Mouse (Mus musculus) neural tube, embryonic 14.5 days (tissue): Measurements from ENCODE around the gene Ifih1. TPM values are rescaled to one million over a fixed set of nuclear protein-coding genes. Genes with fewer than 3 reads are reported as not detected.

Experiments used
- ATAC-seq: fragments of 200-750 bp; cut with Nextera tagmentation; 2 replicates; pipeline ENCODE4 v1.8.0; 2017; ENCODE audit warnings: low read depth, mild to moderate bottlenecking, moderate TSS enrichment, moderate library complexity
- H3K27ac ChIP-seq: fragments of 300-500 bp; sonication (generic); 2 replicates; pipeline ENCODE4 v1.5.1; 2014; ENCODE audit warnings: low read depth, mild to moderate bottlenecking, control low read depth, low read length, moderate library complexity, mixed read lengths
- H3K27me3 ChIP-seq: fragments of 300-500 bp; sonication (generic); 2 replicates; pipeline ENCODE4 v1.6.1; 2014; ENCODE audit warnings: low read length; ENCODE audit not compliant: control insufficient read depth, insufficient read depth
- H3K36me3 ChIP-seq: fragments of 300-500 bp; sonication (generic); 2 replicates; pipeline ENCODE4 v1.6.1; 2014; ENCODE audit warnings: low read length, mixed read lengths; ENCODE audit not compliant: control insufficient read depth, insufficient read depth
- H3K4me1 ChIP-seq: fragments of 300-500 bp; sonication (generic); 2 replicates; pipeline ENCODE4 v1.6.1; 2014; ENCODE audit warnings: low read length; ENCODE audit not compliant: control insufficient read depth, insufficient read depth
- H3K4me2 ChIP-seq: fragments of 300-500 bp; sonication (generic); 2 replicates; pipeline ENCODE4 v1.6.1; 2014; ENCODE audit warnings: mild to moderate bottlenecking, low read depth, low read length, control low read depth
- H3K4me3 ChIP-seq: fragments of 300-500 bp; sonication (generic); 2 replicates; pipeline ENCODE4 v1.5.1; 2014; ENCODE audit warnings: low read depth, low read length, control low read depth, mixed read lengths
- H3K9ac ChIP-seq: fragments of 300-500 bp; sonication (generic); replicated peaks from 2 replicates; pipeline ENCODE4 v1.6.1; 2014; ENCODE audit warnings: low read depth, mild to moderate bottlenecking, control low read depth, low read length, mixed read lengths
- H3K9me3 ChIP-seq: fragments of 300-500 bp; sonication (generic); 2 replicates; pipeline ENCODE4 v1.6.1; 2016; ENCODE audit warnings: low read length; ENCODE audit not compliant: control insufficient read depth
- WGBS: fragments of 180-500 bp; shearing (Covaris S2); extraction: QIAGEN DNeasy Blood & Tissue Kit; methylation state at CpG from one replicate; pipeline ENCODE4 v1.1.7; 2014; 5-methylcytosine and 5-hydroxymethylcytosine counted together
- polyA plus RNA-seq: library from polyadenylated mRNA; unstranded; fragments of >200 nt; fragmentation: Nextera tagmentation; extraction: Ambion mirVana; gene quantifications from 2 replicates; pipeline ENCODE4 v1.2.1, GENCODE M21; 2014

The Ifih1 gene
- polyA plus RNA-seq, 1 experiment from 2014 or later, result 0.47 TPM

GRCm38 (mm10) chr2:62645475-62645874 lies 580 bp downstream of the Ifih1 start:
- Histone ChIP-seq H3K27ac (no peak overlapping the region), H3K27me3 (no peaks in the 10 kb centered on the region), H3K4me1 (no peaks in the 10 kb centered on the region), H3K4me2 (peak overlapping the region; percentile 65), H3K4me3 (peak overlapping the region; percentile 39), H3K9ac (peak overlapping the region; percentile 33; the same call in 1 of the 2 replicates), H3K9me3 (no peaks in the 10 kb centered on the region), H3K36me3 (no peaks in the 10 kb centered on the region)
- 37% methylated on average over 12 of the region's 12 CpGs for WGBS
- peak; percentile 44; the same call in 1 of the 2 replicates for ATAC-seq

DNA sequence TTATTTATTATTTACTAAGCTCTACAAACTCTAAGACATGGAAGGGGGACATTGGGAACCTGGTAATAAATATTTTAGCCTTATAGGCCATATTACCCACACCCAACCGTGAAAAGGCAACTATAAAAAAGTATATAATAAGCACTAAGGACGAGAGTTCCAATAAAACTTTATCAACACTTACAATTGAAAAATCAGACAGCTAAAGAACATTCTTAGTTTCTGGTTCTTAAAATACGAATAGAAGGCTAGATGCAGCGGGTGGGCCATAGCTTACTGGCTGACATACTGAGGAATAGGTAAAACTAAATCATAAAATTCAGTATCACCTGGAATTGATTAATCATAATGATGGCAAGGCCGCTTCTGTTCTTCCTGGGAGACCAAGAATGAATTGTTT lies 1.2 kb downstream of the Ifih1 start:
- Histone ChIP-seq H3K27ac (no peak overlapping the region), H3K4me2 (no peak overlapping the region), H3K4me3 (no peak overlapping the region), H3K4me1 (no peaks in the 10 kb centered on the region), H3K27me3 (no peaks in the 10 kb centered on the region), H3K36me3 (no peaks in the 10 kb centered on the region), H3K9me3 (no peaks in the 10 kb centered on the region), H3K9ac (no peak overlapping the region)
- ATAC-seq, result no peak
- WGBS, result 95% methylated on average over 5 of the region's 5 CpGs

- Histone ChIP-seq H3K27me3 (no peaks in the 10 kb centered on the region), H3K9ac (no peak overlapping the region), H3K4me1 (no peaks in the 10 kb centered on the region), H3K4me3 (no peak overlapping the region), H3K9me3 (no peaks in the 10 kb centered on the region), H3K4me2 (0 out of 2 replicates have a peak overlapping the region, but pooled peaks have one; percentile 16), H3K36me3 (no peaks in the 10 kb centered on the region), H3K27ac (no peak overlapping the region)
- WGBS, result 43% methylated on average over 21 of the region's 21 CpGs
- peak; percentile 48; the same call in 1 of the 2 replicates for ATAC-seq
Measured at GRCm38 (mm10) chr2:62643405-62644305, 2.4 kb downstream of the Ifih1 start.

DNA sequence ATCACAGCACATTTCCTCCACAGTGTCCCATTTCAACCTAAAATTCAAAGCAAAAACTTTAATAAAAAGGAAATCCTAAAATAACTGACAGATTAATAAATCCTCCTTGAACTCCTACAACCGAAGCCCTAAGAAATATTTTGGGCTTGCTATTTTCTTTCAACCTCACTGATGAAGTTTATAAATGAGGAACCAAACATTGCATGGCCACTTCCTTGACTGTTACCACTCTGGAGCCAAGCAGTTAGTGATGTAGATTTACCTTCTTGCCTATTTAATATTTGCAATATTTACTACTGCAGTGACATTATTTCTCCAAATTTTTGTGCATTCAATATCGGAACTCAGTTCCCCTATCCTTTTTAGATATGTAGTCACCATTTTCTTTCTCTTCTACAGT lies 6.2 kb downstream of the Ifih1 start:
- no peaks in the 10 kb centered on the region for H3K4me1 ChIP-seq
- no peaks in the 10 kb centered on the region for H3K36me3 ChIP-seq
- no peak overlapping the region for H3K27ac ChIP-seq
- no peak overlapping the region for H3K9ac ChIP-seq
- WGBS, result 87% methylated on average over 2 of the region's 2 CpGs
- H3K9me3 ChIP-seq, result no peaks in the 10 kb centered on the region
- ATAC-seq, result no peak
- no peaks in the 10 kb centered on the region for H3K27me3 ChIP-seq
- H3K4me2 ChIP-seq, result no peak overlapping the region
- H3K4me3 ChIP-seq, result no peak overlapping the region

- H3K27ac ChIP-seq, result no peak overlapping the region
- H3K4me2 ChIP-seq, result no peak overlapping the region
- WGBS, result 23% methylated on average over 6 of the region's 6 CpGs
- no peak overlapping the region for H3K4me3 ChIP-seq
- H3K9me3 ChIP-seq, result no peaks in the 10 kb centered on the region
- H3K4me1 ChIP-seq, result no peaks in the 10 kb centered on the region
- no peaks in the 10 kb centered on the region for H3K27me3 ChIP-seq
- no peak overlapping the region for H3K9ac ChIP-seq
- H3K36me3 ChIP-seq, result no peaks in the 10 kb centered on the region
- peak; percentile 44; the same call in 1 of the 2 replicates for ATAC-seq
Measured at GRCm38 (mm10) chr2:62630446-62630845, 15.6 kb downstream of the Ifih1 start.

- H3K27me3 ChIP-seq, result no peaks in the 10 kb centered on the region
- no peak for ATAC-seq
- H3K4me2 ChIP-seq, result no peak overlapping the region
- no peak overlapping the region for H3K9ac ChIP-seq
- H3K27ac ChIP-seq, result no peak overlapping the region
- no peaks in the 10 kb centered on the region for H3K4me1 ChIP-seq
- no peaks in the 10 kb centered on the region for H3K9me3 ChIP-seq
- 94% methylated on average over 5 of the region's 5 CpGs for WGBS
- H3K36me3 ChIP-seq, result no peaks in the 10 kb centered on the region
- no peak overlapping the region for H3K4me3 ChIP-seq
Measured at GRCm38 (mm10) chr2:62628356-62628755, 17.7 kb downstream of the Ifih1 start.

- Histone ChIP-seq H3K4me2 (no peak overlapping the region), H3K27me3 (no peaks in the 10 kb centered on the region), H3K9me3 (no peaks in the 10 kb centered on the region), H3K4me3 (no peak overlapping the region), H3K36me3 (no peaks in the 10 kb centered on the region), H3K27ac (no peak overlapping the region), H3K9ac (no peak overlapping the region), H3K4me1 (no peaks in the 10 kb centered on the region)
- ATAC-seq, result no peak
- 11% methylated on average over 5 of the region's 5 CpGs for WGBS
Measured at GRCm38 (mm10) chr2:62627728-62628127, 18.3 kb downstream of the Ifih1 start.

GRCm38 (mm10) chr2:62623024-62623441 lies 23.0 kb downstream of the Ifih1 start:
- Histone ChIP-seq H3K27ac (no peak overlapping the region), H3K9ac (no peak overlapping the region), H3K27me3 (no peaks in the 10 kb centered on the region), H3K4me3 (no peak overlapping the region), H3K4me2 (no peak overlapping the region), H3K4me1 (no peaks in the 10 kb centered on the region), H3K36me3 (no peaks in the 10 kb centered on the region), H3K9me3 (no peaks in the 10 kb centered on the region)
- 86% methylated on average over 8 of the region's 8 CpGs for WGBS
- no peak for ATAC-seq

DNA sequence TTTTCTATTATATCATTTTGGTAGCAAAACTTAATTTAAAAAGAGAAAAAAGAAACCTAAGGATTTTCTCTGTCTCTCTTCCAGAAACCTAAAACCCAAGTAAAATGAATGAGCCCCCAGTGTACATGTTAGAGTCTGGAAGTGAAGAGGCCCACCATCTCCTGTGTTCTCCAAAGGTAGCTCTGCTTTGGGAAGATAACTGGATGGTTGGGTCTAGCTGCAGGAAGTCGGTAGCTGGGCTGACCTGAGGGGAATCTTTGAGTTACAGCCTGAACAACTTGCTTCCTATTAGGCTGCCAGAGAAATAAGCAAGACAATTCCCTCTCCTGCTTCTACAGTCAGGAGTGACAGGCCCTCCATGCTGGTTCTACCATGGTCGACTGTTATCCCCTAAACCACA lies 26.4 kb downstream of the Ifih1 start:
- Histone ChIP-seq H3K27ac (no peak overlapping the region), H3K9ac (no peak overlapping the region)
- no peak for ATAC-seq

More for the DNA sequence above, 26.4 kb downstream of the Ifih1 start:
- no peaks in the 10 kb centered on the region for H3K4me1 ChIP-seq
- no peak overlapping the region for H3K4me2 ChIP-seq
- H3K9me3 ChIP-seq, result no peaks in the 10 kb centered on the region
- H3K27me3 ChIP-seq, result no peaks in the 10 kb centered on the region
- H3K36me3 ChIP-seq, result no peaks in the 10 kb centered on the region
- H3K4me3 ChIP-seq, result no peak overlapping the region
- WGBS, result 72% methylated on average over 2 of the region's 2 CpGs
